Mouse (Mus musculus): Measurements from ENCODE around the gene Galk2. TPM values are rescaled to one million over a fixed set of nuclear protein-coding genes. Genes with fewer than 3 reads are reported as not detected.
A peak's percentile ranks its signal among the peaks of the same experiment; 100 is the strongest.

Gene Galk2
- polyA plus RNA-seq, 1 experiment from 2014 or later = 29.2 TPM

DNA sequence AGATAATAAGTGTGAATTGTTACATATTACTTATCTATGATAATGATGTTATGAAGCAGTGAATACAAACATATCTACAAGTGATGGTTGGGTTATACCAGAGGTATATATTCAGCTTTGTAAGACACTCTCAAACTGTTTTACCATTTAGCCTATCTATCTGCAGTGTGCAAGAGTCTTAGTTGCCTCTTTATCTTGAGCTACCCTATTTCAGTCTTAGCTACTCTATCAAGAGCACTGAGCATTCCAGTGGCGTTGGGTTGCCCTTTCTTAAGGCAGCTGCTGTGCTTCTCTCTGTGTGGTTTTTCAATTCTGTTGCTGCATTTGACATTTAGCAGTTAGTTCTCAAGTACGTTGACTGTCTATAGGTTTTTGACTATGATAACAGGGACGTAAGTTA lies 4.9 kb downstream of the Galk2 start:
- WGBS = 84% methylated on average over 3 of the region's 3 CpGs

DNA sequence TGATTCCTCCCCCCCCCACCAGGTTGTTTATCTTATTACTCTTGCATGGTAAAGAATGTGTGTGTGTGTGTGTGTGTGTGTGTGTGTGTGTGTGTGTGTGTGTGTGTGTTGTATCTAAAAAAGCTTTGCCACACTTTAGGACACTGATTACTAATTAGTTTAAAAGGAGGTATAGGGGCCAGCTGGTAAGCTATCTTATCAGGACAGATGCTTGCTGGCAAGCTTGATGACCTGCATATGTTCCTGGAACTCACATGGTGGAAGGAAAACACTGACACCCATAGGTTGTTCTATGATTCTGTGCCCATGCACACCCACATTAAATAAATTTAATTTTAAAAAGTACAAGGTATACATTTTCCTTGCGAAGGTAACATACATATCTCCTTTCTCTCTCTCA lies 5.6 kb downstream of the Galk2 start:
- H3K27ac ChIP-seq (replicated peaks) = no peak overlapping the region
- no peaks in the 10 kb centered on the region for H3K27me3 ChIP-seq
- 89% methylated on average over 1 of the region's 1 CpGs for WGBS
- H3K4me1 ChIP-seq (replicated peaks) = peaks cover 13% of the 10 kb centered on the region
- H3K36me3 ChIP-seq = no peaks in the 10 kb centered on the region
- no peaks in the 10 kb centered on the region for H3K9me3 ChIP-seq
- H3K4me3 ChIP-seq = no peak overlapping the region
- H3K4me2 ChIP-seq = no peak overlapping the region
- no peak for ATAC-seq (ENCODE audit: low FRiP score, low read depth)
- no peak overlapping the region for H3K9ac ChIP-seq

More for the DNA sequence above, 4.9 kb downstream of the Galk2 start:
- Histone ChIP-seq H3K27me3 (no peaks in the 10 kb centered on the region), H3K4me2 (no peak overlapping the region), H3K4me1 (replicated peaks) (peaks cover 13% of the 10 kb centered on the region), H3K9ac (no peak overlapping the region), H3K27ac (replicated peaks) (no peak overlapping the region), H3K36me3 (no peaks in the 10 kb centered on the region), H3K9me3 (no peaks in the 10 kb centered on the region), H3K4me3 (no peak overlapping the region)
- ATAC-seq (ENCODE audit: low FRiP score, low read depth) = no peak

DNA sequence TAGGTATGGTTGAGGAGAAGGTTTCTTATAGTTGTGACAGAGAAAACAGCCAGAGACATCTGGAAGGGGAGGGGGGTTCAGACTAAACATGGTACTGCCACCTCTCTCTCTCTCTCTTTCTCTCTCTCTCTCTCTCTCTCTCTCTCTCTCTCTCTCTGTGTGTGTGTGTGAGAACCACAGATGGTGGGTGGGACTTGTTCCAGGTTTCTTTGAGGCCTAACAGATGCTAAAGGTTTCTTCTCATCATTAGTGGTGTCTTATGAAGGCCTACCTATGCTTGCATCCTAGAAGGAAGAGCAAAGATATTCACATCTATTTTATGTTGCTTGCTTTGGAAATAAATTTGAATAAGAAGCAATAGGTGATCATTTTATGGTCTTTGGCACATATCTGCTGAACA lies 6.7 kb downstream of the Galk2 start:
- H3K4me3 ChIP-seq = peak overlapping the region; percentile 58
- no peaks in the 10 kb centered on the region for H3K27me3 ChIP-seq
- peak overlapping the region; percentile 69; the same call in 1 of the 2 replicates for H3K27ac ChIP-seq (replicated peaks)
- no peaks in the 10 kb centered on the region for H3K36me3 ChIP-seq
- no peaks in the 10 kb centered on the region for H3K9me3 ChIP-seq
- H3K4me1 ChIP-seq (replicated peaks) = peaks cover 11% of the 10 kb centered on the region
- H3K9ac ChIP-seq = peak overlapping the region; percentile 66
- ATAC-seq (ENCODE audit: low FRiP score, low read depth) = no peak
- H3K4me2 ChIP-seq = peak overlapping the region; percentile 79

DNA sequence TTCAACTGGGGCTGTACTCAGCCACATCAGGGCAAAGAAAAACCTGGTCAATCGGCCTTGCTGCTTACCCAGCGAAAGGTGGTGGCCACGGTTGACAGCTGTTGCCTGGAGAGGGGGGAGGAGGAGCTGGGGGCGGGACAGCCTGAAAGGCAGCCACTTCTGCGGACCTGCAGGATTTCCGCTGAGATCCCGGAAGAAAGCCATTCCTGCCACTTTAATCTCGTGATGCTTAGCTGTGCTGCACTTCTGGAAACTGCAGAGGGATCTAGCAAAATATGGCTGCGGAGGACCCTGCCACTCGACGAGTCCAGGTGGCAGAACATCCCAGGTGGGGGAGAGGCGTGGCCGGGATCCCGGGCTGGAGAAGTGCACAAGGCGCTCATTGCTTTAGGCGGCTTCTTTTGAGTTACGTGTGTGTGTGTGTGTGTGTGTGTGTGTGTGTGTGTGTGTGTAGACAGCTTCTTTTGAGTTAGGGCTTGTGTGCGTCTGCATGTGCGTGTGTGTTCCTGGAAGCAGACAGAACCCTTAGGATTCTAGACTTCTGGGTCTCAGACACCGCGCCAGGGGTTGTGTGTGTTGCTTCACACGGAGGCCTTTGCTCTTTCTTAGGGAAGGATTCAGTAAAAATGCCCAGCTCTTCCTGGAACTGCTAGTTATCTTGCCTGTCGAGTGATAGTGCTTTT lies 7.3 kb downstream of the Galk2 start:
- 9% methylated on average over 23 of the region's 23 CpGs for WGBS
- H3K36me3 ChIP-seq = no peaks in the 10 kb centered on the region
- peak overlapping the region; percentile 69 for H3K27ac ChIP-seq (replicated peaks)
- peak overlapping the region; percentile 58 for H3K4me3 ChIP-seq
- peak; percentile 88 for ATAC-seq (ENCODE audit: low FRiP score, low read depth)
- H3K9ac ChIP-seq = peak overlapping the region; percentile 66
- H3K27me3 ChIP-seq = no peaks in the 10 kb centered on the region
- peak overlapping the region; percentile 79 for H3K4me2 ChIP-seq
- H3K9me3 ChIP-seq = no peaks in the 10 kb centered on the region
- peaks cover 11% of the 10 kb centered on the region for H3K4me1 ChIP-seq (replicated peaks)

DNA sequence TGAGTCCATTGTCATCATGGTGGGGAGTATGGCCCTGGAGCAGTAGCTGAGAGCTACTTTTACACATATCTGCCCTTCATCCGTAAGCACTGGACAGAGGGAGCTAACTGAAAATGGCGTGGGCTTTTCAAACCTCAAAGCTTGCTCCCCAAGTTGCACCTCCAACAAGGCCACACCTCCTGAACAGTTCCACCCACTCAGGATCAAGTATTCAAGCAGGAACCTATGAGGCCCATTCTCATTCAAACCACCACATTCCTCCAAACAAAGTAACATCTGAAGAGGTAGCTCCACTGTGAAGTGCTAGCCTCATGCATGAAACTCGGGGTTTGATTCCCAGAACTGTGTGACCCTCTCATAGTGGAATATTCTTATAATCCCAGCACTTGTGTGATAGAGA lies 9.4 kb downstream of the Galk2 start:
- Histone ChIP-seq H3K9me3 (no peaks in the 10 kb centered on the region), H3K36me3 (no peaks in the 10 kb centered on the region), H3K27ac (replicated peaks) (no peak overlapping the region), H3K9ac (no peak overlapping the region), H3K4me2 (no peak overlapping the region), H3K4me3 (no peak overlapping the region), H3K27me3 (no peaks in the 10 kb centered on the region), H3K4me1 (replicated peaks) (peaks cover 11% of the 10 kb centered on the region)
- WGBS = 80% methylated on average over 3 of the region's 3 CpGs
- no peak for ATAC-seq (ENCODE audit: low FRiP score, low read depth)

DNA sequence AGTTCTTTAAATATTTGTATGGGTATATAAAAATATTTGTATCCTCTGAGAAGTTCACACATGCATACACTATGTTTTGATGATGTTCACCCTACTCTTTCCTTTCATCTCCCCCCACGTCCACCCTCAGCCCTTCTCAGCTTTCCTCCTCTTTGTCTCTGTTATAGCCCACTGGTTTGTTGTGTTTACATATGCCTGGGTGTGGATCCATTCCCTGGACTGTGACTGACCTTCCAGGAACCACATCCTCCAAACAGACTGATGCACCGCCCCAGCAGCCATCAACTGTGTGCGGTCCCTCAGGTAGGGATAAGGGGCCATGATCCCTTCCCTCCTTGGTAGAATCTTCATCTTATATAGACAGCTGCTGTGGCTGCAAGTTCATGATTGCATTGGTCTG lies 11.2 kb downstream of the Galk2 start:
- H3K4me1 ChIP-seq (replicated peaks) = peaks cover 11% of the 10 kb centered on the region
- no peak overlapping the region for H3K4me3 ChIP-seq
- 91% methylated on average over 3 of the region's 3 CpGs for WGBS
- no peaks in the 10 kb centered on the region for H3K27me3 ChIP-seq
- H3K27ac ChIP-seq (replicated peaks) = no peak overlapping the region
- H3K36me3 ChIP-seq = no peaks in the 10 kb centered on the region
- no peak overlapping the region for H3K4me2 ChIP-seq
- no peaks in the 10 kb centered on the region for H3K9me3 ChIP-seq
- ATAC-seq (ENCODE audit: low FRiP score, low read depth) = no peak
- no peak overlapping the region for H3K9ac ChIP-seq

DNA sequence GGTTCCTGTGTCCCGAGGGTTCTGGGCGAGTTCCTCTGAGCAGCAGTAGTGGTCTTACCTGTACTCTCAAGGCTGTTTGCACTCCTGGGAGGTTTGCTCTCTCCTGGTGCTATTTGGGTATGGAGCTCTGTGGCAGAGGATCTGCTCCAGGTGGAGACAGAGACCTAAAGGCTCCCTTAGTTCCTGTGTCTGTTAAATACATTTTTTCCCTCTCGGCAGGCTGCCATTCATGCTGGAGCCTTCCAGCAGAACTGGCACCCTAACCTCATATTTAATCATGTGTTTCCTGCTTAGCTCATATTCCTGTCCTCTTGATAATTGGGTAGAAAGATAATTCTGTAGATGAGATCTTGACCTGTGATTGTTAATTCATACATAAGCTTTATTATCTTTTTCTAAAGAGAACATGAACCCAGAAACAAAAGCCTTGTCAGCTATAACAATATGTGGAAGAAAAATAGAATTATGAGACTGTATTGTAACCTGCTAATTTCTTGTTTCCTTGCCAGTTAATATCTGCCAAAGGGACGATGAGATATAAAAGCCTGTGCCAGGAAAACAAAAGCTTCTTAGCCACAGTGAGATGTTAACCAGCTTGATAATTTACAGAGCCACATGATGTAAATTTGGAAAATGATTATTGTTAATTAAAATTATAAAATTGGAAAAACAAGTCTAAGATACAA lies 27.1 kb downstream of the Galk2 start:
- no peaks in the 10 kb centered on the region for H3K27me3 ChIP-seq
- no peak for ATAC-seq (ENCODE audit: low FRiP score, low read depth)

DNA sequence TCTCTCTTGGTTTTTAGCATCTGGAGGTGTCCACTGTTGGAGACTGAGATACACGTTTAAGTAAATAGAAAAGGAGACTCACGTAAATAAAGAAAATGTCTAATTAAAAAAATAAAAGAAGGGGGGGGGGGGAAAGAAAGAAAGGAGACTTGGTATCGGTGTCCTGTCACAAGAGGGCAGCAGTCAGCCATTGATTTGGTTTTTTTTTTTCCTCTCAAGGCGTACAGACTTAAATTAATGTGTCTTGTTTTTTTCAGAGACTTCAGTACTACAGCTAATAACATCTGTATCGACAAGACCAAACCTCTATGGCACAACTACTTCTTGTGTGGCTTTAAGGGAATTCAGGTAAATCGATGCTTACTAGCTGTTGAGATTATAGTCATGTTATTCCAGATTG lies 34.2 kb downstream of the Galk2 start:
- peaks cover 6% of the 10 kb centered on the region; the same call in 1 of the 2 replicates for H3K36me3 ChIP-seq
- H3K27ac ChIP-seq (replicated peaks) = no peak overlapping the region
- no peaks in the 10 kb centered on the region for H3K9me3 ChIP-seq
- H3K4me2 ChIP-seq = no peak overlapping the region
- no peak overlapping the region for H3K4me3 ChIP-seq
- no peaks in the 10 kb centered on the region for H3K27me3 ChIP-seq
- no peak for ATAC-seq (ENCODE audit: low FRiP score, low read depth)
- no peak overlapping the region for H3K9ac ChIP-seq
- WGBS = 40% methylated on average over 6 of the region's 6 CpGs
- H3K4me1 ChIP-seq (replicated peaks) = no peaks in the 10 kb centered on the region

More for the DNA sequence above, 27.1 kb downstream of the Galk2 start:
- H3K36me3 ChIP-seq = no peaks in the 10 kb centered on the region
- H3K9me3 ChIP-seq = no peaks in the 10 kb centered on the region
- no peak overlapping the region for H3K4me2 ChIP-seq
- H3K4me3 ChIP-seq = no peak overlapping the region
- WGBS = 65% methylated on average over 4 of the region's 4 CpGs
- H3K9ac ChIP-seq = no peak overlapping the region
- H3K27ac ChIP-seq (replicated peaks) = no peak overlapping the region
- H3K4me1 ChIP-seq (replicated peaks) = peaks cover 4% of the 10 kb centered on the region; the same call in 1 of the 2 replicates

DNA sequence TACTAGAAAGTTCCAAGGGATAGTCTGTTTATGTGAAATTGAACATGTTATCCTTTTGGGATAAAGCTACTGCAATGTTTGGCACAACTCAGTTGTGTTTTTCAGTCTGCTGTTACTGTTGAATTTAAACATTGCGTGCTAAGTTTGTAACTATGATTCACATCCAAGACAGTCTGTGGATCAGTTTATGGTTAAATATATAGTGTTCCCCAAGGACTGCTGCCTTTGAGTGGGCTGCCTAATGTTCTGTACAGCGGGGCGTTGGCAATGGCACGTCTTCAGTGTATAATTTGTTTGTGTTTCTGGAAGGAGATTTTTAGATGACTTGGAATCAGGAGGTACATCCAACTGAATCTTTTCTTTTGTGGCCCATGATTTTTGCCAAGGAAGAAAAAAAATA lies 36.2 kb downstream of the Galk2 start:
- H3K27ac ChIP-seq (replicated peaks) = no peak overlapping the region
- H3K4me1 ChIP-seq (replicated peaks) = no peaks in the 10 kb centered on the region
- no peaks in the 10 kb centered on the region for H3K9me3 ChIP-seq
- no peak for ATAC-seq (ENCODE audit: low FRiP score, low read depth)
- no peaks in the 10 kb centered on the region for H3K27me3 ChIP-seq
- 75% methylated on average over 4 of the region's 4 CpGs for WGBS
- H3K4me2 ChIP-seq = no peak overlapping the region
- H3K4me3 ChIP-seq = no peak overlapping the region
- no peak overlapping the region for H3K9ac ChIP-seq
- peaks cover 6% of the 10 kb centered on the region; the same call in 1 of the 2 replicates for H3K36me3 ChIP-seq

DNA sequence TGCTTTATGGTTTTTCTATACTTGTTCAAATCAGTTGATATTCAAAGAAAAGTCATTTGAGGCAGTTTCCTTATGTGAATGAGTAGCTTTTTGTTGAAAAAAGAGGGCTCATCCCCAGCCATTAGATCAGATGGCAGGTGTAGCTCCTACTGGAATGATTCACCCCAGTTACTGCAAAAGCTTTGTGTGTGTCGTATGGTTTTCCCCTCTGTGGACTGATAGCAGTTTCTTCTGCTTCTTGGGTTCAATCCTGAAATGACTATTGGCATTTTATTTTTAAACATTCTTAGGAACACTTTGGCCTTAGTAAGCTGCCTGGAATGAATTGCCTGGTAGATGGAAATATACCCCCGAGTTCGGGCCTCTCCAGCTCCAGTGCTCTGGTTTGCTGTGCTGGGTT lies 37.4 kb downstream of the Galk2 start:
- H3K4me3 ChIP-seq = no peak overlapping the region
- H3K4me1 ChIP-seq (replicated peaks) = no peaks in the 10 kb centered on the region
- 97% methylated on average over 3 of the region's 3 CpGs for WGBS

DNA sequence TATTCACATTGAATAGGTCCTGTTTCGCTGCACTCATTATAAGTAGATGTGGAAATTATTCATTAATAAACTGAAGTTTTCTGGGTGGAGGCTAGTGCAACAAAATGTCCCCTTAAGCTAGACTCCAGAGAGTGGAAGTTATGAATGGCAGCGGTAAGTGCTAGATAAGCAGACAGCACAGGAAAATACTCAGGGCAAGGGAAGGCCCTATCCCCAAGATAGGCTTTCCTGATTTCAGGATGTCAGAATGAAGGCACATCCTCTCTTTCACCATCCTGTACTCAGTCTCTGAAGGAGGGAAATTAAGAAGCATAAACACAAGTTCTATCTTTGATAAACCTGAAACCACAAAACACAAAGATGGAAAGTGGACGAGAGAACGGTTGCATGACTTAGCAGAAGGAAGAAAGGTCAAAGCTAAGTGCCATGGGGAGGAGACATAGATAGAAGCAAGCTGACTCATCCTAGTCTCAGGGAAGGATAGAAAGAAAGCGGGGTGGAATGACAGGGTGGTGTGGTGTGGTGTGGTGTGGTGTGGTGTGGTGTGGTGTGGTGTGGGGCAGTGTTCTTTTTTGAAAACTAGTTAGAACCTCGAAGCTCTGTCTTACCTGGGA lies 42.0 kb downstream of the Galk2 start:
- Histone ChIP-seq H3K9ac (no peak overlapping the region), H3K27ac (replicated peaks) (no peak overlapping the region), H3K4me3 (no peak overlapping the region), H3K27me3 (no peaks in the 10 kb centered on the region), H3K36me3 (peaks cover 6% of the 10 kb centered on the region; the same call in 1 of the 2 replicates), H3K4me2 (no peak overlapping the region), H3K9me3 (no peaks in the 10 kb centered on the region), H3K4me1 (replicated peaks) (no peaks in the 10 kb centered on the region)
- 88% methylated on average over 6 of the region's 6 CpGs for WGBS
- ATAC-seq (ENCODE audit: low FRiP score, low read depth) = no peak

More for the DNA sequence above, 37.4 kb downstream of the Galk2 start:
- Histone ChIP-seq H3K9me3 (no peaks in the 10 kb centered on the region), H3K9ac (no peak overlapping the region), H3K4me2 (no peak overlapping the region), H3K36me3 (peaks cover 6% of the 10 kb centered on the region; the same call in 1 of the 2 replicates), H3K27me3 (no peaks in the 10 kb centered on the region), H3K27ac (replicated peaks) (no peak overlapping the region)
- no peak for ATAC-seq (ENCODE audit: low FRiP score, low read depth)

DNA sequence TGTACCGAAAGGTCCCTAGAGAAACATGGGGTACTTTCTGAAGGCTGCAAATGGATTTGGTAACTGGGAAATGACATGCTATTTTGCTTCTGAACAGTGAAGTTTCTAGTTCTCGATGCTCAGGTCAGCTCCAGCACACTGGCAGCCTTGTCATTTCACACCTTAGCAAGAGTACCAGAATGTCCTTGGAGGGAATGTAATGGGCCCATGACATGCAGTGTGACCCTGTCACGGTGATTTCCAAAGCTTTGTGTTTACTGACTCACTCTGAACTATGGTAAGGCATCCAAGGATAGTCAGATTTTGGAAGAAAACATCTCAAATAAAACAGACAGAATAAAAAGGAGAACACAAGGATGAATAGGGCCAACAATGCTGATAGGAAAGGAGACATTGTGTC lies 42.5 kb downstream of the Galk2 start:
- H3K4me2 ChIP-seq = no peak overlapping the region
- H3K27me3 ChIP-seq = no peaks in the 10 kb centered on the region
- no peak overlapping the region for H3K9ac ChIP-seq
- H3K4me3 ChIP-seq = no peak overlapping the region
- no peaks in the 10 kb centered on the region for H3K9me3 ChIP-seq
- peaks cover 6% of the 10 kb centered on the region; the same call in 1 of the 2 replicates for H3K36me3 ChIP-seq
- H3K27ac ChIP-seq (replicated peaks) = no peak overlapping the region
- WGBS = 86% methylated on average over 3 of the region's 3 CpGs
- ATAC-seq (ENCODE audit: low FRiP score, low read depth) = no peak
- no peaks in the 10 kb centered on the region for H3K4me1 ChIP-seq (replicated peaks)
